Mouse (Mus musculus): ENCODE measurements around the gene Pex6.

Pex6 gene

DNA sequence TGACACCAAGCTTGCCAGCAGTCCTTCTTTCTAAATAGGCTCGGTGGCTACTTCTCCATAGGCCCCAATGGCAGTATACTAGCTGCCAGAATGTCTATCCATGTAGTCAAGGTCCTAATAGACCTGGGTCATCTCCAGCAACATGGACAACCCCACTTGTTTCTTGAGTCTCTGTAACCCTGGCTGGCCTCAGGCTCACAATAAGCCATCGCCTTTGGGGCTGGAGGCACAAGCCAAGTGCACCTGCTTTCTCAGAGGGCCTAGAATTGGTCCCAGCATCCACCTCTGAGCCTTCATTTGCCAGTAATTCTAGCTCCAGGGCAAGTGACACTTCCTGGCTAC is 62.8 kb downstream of the Pex6 start:
- no peak for DNase-seq (ENCODE audit: low spot score in 2 of 2)

DNA sequence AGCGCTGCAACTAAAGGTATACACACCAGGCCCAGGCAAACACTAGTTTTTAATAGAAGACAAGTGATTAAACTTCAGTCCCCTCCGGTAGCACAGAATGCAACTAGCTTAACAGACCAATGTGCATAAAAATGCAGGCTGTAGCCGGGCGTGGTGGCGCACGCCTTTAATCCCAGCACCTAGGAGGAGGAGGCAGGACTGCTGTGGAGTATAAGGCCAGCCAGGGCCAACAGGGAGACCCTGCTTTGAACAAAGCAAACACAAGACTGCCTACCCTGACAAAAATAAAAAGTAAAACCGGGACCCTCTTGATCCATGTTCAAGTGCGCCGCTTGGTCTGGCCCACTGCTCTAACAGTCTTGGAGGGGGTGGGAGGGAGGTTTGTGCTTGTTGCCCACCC is 63.8 kb downstream of the Pex6 start:
- DNase-seq (ENCODE audit: low spot score in 2 of 2): no peak

Measured in spleen, postnatal 4 days (tissue).